Mouse (Mus musculus) olfactory bulb, adult 2 months (tissue): ENCODE data around the gene Camta1. TPM values are rescaled to one million over a fixed set of nuclear protein-coding genes. Genes with fewer than 3 reads are reported as not detected.

Source experiments
- H3K27ac ChIP-seq: fragments of 200-500 bp; 2 replicates; pipeline ENCODE4 v1.5.1; 2012; ENCODE audit warnings: low read depth, low read length; ENCODE audit not compliant: insufficient read depth
- H3K4me1 ChIP-seq: fragments of 200-500 bp; 2 replicates; pipeline ENCODE4 v1.6.1; 2012; ENCODE audit warnings: low read length; ENCODE audit not compliant: control insufficient read depth, insufficient read depth
- H3K4me3 ChIP-seq: fragments of 200-500 bp; 2 replicates; pipeline ENCODE4 v1.5.1; 2012; ENCODE audit warnings: mild to moderate bottlenecking, low read depth, low read length, moderate library complexity; ENCODE audit not compliant: insufficient read depth
- CTCF ChIP-seq: fragments of 200-500 bp; IDR thresholded peaks from 2 replicates; pipeline ENCODE4 v1.5.1; 2012; ENCODE audit warnings: low read depth, mild to moderate bottlenecking, low read length, moderate library complexity; ENCODE audit not compliant: insufficient read depth
- POLR2A ChIP-seq: fragments of 200-500 bp; IDR thresholded peaks from 2 replicates; pipeline ENCODE4 v1.6.1; 2012; ENCODE audit warnings: mild to moderate bottlenecking, low read depth, low read length, moderate library complexity; ENCODE audit not compliant: insufficient read depth
- WGBS: fragments of 180-500 bp; shearing (Covaris S2); methylation state at CpG from one replicate; pipeline ENCODE4 v1.1.7; 2018; 5-methylcytosine and 5-hydroxymethylcytosine counted together
- polyA plus RNA-seq: library from polyadenylated mRNA; stranded (reverse); fragments of >200 nt; gene quantifications from 2 replicates; pipeline ENCODE4 v1.2.4, GENCODE M21; 2012; ENCODE audit warnings: low replicate concordance; ENCODE audit not compliant: missing spikeins, insufficient read depth, insufficient read length

Gene Camta1
- polyA plus RNA-seq, 1 experiment = 363 TPM

DNA sequence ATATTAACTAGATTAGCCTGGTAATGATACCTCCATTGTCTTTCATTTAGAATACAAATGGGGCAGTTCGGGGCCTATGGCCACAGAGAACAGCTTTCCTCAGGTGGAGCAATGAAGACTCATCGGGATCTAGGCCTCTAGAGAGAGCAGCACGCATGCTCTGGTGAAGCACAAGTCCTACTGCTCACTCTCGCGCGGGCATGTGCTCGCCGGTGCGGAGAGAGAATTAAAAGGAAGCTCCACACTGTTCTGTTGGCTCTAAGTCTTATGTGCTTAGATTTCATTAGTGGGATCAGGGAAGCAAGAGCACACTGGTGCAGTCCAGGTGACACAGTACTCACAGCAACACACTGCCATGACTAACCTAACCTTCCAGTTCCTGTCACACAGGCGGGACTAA lies 27.1 kb downstream of the Camta1 start:
- TF ChIP-seq CTCF (no peak), POLR2A (no peak)
- Histone ChIP-seq H3K27ac (no peak overlapping the region), H3K4me3 (no peak overlapping the region), H3K4me1 (peaks cover 7% of the 10 kb centered on the region)
- WGBS = 89% methylated on average over 10 of the region's 10 CpGs

- no peak overlapping the region for H3K27ac ChIP-seq
- WGBS = 90% methylated on average over 7 of the region's 7 CpGs
- TF ChIP-seq POLR2A (no peak), CTCF (no peak)
- H3K4me3 ChIP-seq = no peak overlapping the region
- H3K4me1 ChIP-seq = peaks cover 7% of the 10 kb centered on the region
Observed at GRCm38 (mm10) chr4:151833940-151834449, 27.7 kb downstream of the Camta1 start.

- TF ChIP-seq POLR2A = no peak
- no peak for TF ChIP-seq CTCF
- 97% methylated on average over 3 of the region's 3 CpGs for WGBS
- H3K4me1 ChIP-seq = peaks cover 3% of the 10 kb centered on the region; the same call in 1 of the 2 replicates
- no peak overlapping the region for H3K27ac ChIP-seq
- no peak overlapping the region for H3K4me3 ChIP-seq
Observed at GRCm38 (mm10) chr4:151827840-151828239, 33.8 kb downstream of the Camta1 start.

DNA sequence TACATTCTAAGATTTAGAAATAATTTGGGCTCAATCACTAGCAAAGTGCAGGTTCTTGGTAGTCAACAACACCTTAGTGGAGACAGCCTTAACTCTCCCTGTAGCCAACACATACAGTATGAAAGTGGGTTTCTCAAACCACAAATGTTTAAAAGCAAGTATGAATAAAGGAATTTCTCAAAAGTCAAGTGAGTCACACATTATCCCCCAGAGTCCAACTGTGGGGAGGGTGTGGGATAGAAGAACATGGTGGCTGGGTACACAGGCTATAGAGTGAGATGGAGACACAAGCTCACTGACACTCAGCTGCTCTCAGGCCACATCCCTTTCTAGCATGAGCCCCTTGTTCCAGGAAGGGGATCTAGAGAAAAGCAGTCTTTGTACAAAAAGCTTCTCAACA lies 34.3 kb downstream of the Camta1 start:
- peaks cover 3% of the 10 kb centered on the region; the same call in 1 of the 2 replicates for H3K4me1 ChIP-seq
- TF ChIP-seq POLR2A = no peak
- TF ChIP-seq CTCF = no peak

DNA sequence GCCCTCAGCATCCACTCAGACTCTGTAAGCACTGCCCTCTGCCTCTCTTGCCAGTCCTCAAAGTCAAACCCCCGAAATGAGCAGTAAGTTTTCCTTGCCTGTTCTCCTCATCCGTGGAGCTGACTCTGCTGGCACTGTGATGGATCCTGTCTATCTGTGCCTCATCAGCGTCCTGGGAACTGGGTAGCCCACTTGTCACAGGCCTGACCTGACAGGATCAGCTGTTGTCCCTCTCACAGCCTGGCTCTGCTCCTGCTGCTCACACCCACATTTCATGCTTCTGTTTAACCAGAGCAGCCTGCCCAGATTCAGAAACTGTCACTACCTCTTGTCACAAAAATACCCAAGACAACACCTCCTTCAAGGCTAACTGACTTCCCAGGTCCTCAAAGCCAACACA lies 37.7 kb downstream of the Camta1 start:
- TF ChIP-seq CTCF = no peak
- TF ChIP-seq POLR2A = no peak
- H3K4me1 ChIP-seq = peaks cover 4% of the 10 kb centered on the region; the same call in 1 of the 2 replicates
- H3K27ac ChIP-seq = no peak overlapping the region
- 78% methylated on average over 3 of the region's 3 CpGs for WGBS
- no peak overlapping the region for H3K4me3 ChIP-seq

More for the DNA sequence above, 34.3 kb downstream of the Camta1 start:
- no peak overlapping the region for H3K27ac ChIP-seq
- H3K4me3 ChIP-seq = no peak overlapping the region

DNA sequence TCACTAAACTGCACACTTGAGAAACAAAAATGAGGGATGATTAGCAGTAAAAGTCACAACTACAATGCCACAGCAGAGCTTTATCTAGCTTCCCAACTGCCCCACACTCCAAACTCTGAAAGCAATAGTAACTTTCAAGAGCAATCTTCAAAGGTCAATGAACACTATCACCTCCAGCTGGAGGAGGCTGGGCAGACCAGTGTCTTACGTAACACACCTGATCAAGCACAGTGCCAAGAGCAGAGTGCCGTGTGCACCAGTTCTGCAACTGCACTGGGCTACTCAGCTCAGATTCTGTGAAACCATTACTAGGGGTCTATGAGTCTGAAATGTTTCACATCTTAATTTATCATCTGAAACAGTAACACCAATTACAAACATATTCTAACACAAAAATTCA lies 38.7 kb downstream of the Camta1 start:
- TF ChIP-seq CTCF (no peak), POLR2A (no peak)
- Histone ChIP-seq H3K4me3 (no peak overlapping the region), H3K27ac (no peak overlapping the region), H3K4me1 (peaks cover 9% of the 10 kb centered on the region; the same call in 1 of the 2 replicates)
- WGBS = 93% methylated on average over 2 of the region's 2 CpGs

- no peak for TF ChIP-seq POLR2A
- TF ChIP-seq CTCF = no peak
- no peak overlapping the region for H3K27ac ChIP-seq
- H3K4me1 ChIP-seq = peaks cover 11% of the 10 kb centered on the region; the same call in 1 of the 2 replicates
- H3K4me3 ChIP-seq = no peak overlapping the region
- WGBS = 56% methylated on average over 3 of the region's 3 CpGs
Observed at GRCm38 (mm10) chr4:151817981-151818766, 43.5 kb downstream of the Camta1 start.

DNA sequence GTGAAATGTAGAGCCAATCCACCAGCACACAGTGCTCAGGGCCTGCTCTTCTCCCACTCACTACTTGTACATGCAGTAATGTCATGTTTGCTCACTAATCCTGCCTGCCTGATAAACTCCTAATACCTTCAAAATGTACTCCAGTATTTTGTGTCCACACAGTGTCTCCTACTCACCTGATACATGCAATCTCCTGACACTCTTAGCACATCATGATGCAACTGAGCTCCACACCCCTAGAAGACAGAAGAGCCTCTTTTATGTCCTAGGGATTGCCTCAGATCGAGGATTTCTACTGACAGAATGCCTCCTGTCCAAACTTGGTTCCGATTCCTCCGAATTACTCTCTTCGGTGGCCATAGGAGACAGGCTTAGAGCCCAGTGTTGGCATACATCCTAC lies 48.0 kb downstream of the Camta1 start:
- Histone ChIP-seq H3K4me3 (no peak overlapping the region), H3K4me1 (peaks cover 10% of the 10 kb centered on the region; the same call in 1 of the 2 replicates), H3K27ac (no peak overlapping the region)
- 75% methylated on average over 4 of the region's 4 CpGs for WGBS
- no peak for TF ChIP-seq CTCF
- TF ChIP-seq POLR2A = no peak

GRCm38 (mm10) chr4:151805685-151806084 lies 56.0 kb downstream of the Camta1 start:
- Histone ChIP-seq H3K4me3 (no peak overlapping the region), H3K4me1 (no peaks in the 10 kb centered on the region), H3K27ac (no peak overlapping the region)
- TF ChIP-seq POLR2A (no peak), CTCF (no peak)
- 90% methylated on average over 4 of the region's 4 CpGs for WGBS

GRCm38 (mm10) chr4:151805046-151805445 lies 56.6 kb downstream of the Camta1 start:
- Histone ChIP-seq H3K4me3 (no peak overlapping the region), H3K27ac (no peak overlapping the region), H3K4me1 (no peaks in the 10 kb centered on the region)
- TF ChIP-seq POLR2A (no peak), CTCF (no peak)
- 81% methylated on average over 6 of the region's 6 CpGs for WGBS
